Mouse (Mus musculus): ENCODE data around the gene Edn2.

Gene Edn2

GRCm38 (mm10) chr4:120158714-120159310 is 2.2 kb upstream of the Edn2 start:
- no peak for DNase-seq

- no peak for DNase-seq
Measured at GRCm38 (mm10) chr4:120162586-120162985, 1.6 kb downstream of the Edn2 start.

GRCm38 (mm10) chr4:120163242-120163641 is 2.2 kb downstream of the Edn2 start:
- DNase-seq, result peak; percentile 68

GRCm38 (mm10) chr4:120164316-120164715 is 3.3 kb downstream of the Edn2 start:
- no peak for DNase-seq

- no peak for DNase-seq
Measured at GRCm38 (mm10) chr4:120167778-120168177, 6.8 kb downstream of the Edn2 start.

GRCm38 (mm10) chr4:120168346-120168745 is 7.3 kb downstream of the Edn2 start:
- DNase-seq, result no peak

GRCm38 (mm10) chr4:120170387-120170936 is 9.5 kb downstream of the Edn2 start:
- no peak for DNase-seq

- no peak for DNase-seq
Measured at GRCm38 (mm10) chr4:120172050-120172684, 11.2 kb downstream of the Edn2 start.

GRCm38 (mm10) chr4:120179123-120179522 is 18.1 kb downstream of the Edn2 start:
- no peak for DNase-seq

GRCm38 (mm10) chr4:120180535-120180934 is 19.5 kb downstream of the Edn2 start:
- no peak for DNase-seq

- no peak for DNase-seq
Measured at GRCm38 (mm10) chr4:120184374-120184991, 23.5 kb downstream of the Edn2 start.

- no peak for DNase-seq
Measured at GRCm38 (mm10) chr4:120186441-120186840, 25.4 kb downstream of the Edn2 start.

- DNase-seq, result peak; percentile 29
Measured at GRCm38 (mm10) chr4:120186934-120187333, 25.9 kb downstream of the Edn2 start.

- no peak for DNase-seq
Measured at GRCm38 (mm10) chr4:120188204-120188603, 27.2 kb downstream of the Edn2 start.

- DNase-seq, result no peak
Measured at GRCm38 (mm10) chr4:120188651-120189161, 27.7 kb downstream of the Edn2 start.

- no peak for DNase-seq
Measured at GRCm38 (mm10) chr4:120189941-120190340, 28.9 kb downstream of the Edn2 start.

GRCm38 (mm10) chr4:120191987-120192386 is 31.0 kb downstream of the Edn2 start:
- DNase-seq, result no peak

GRCm38 (mm10) chr4:120194026-120194425 is 33.0 kb downstream of the Edn2 start:
- no peak for DNase-seq

GRCm38 (mm10) chr4:120194965-120195364 is 34.0 kb downstream of the Edn2 start:
- no peak for DNase-seq

- peak; percentile 32 for DNase-seq
Measured at GRCm38 (mm10) chr4:120199184-120199885, 38.3 kb downstream of the Edn2 start.

GRCm38 (mm10) chr4:120200551-120201266 is 39.7 kb downstream of the Edn2 start:
- no peak for DNase-seq

- DNase-seq, result peak; percentile 46
Measured at GRCm38 (mm10) chr4:120204357-120204942, 43.4 kb downstream of the Edn2 start.

Measured in lung, postnatal 14 days (tissue).